Mouse (Mus musculus): ENCODE measurements at regions not wholly inside any gene's neighbourhood (a gene's known extent, or its start where the extent isn't known, plus 50 kb on each side); places are given as distances from the start of the nearest gene placed in this dataset.

GRCm38 (mm10) chr12:106829323-106829722 is 659.1 kb upstream of the 3110018I06Rik start:
- TF ChIP-seq CTCF (IDR thresholded peaks at IDR 0.05; ENCODE audit: control insufficient read depth, insufficient read depth, insufficient replicate concordance, low read depth, low read length) (no peak), POLR2A (IDR thresholded peaks at IDR 0.05; ENCODE audit: control insufficient read depth, low read depth, low read length) (no peak)

All from testis, adult 2 months (tissue).